Mouse (Mus musculus): ENCODE results near the gene Pygo2. TPM values are rescaled to one million over a fixed set of nuclear protein-coding genes. Genes with fewer than 3 reads are reported as not detected.

Gene Pygo2
- polyA plus RNA-seq, 1 experiment from 2014 or later, result 43.5 TPM

GRCm38 (mm10) chr3:89417840-89418169 lies 12.2 kb upstream of the Pygo2 start:
- peak overlapping the region; percentile 71 for H3K4me3 ChIP-seq (replicated peaks)
- H3K27ac ChIP-seq, result peak overlapping the region; percentile 100
- peak overlapping the region; percentile 89 for H3K4me2 ChIP-seq
- H3K36me3 ChIP-seq, result peaks cover 36% of the 10 kb centered on the region
- no peaks in the 10 kb centered on the region for H3K9me3 ChIP-seq (replicated peaks)
- peaks cover 47% of the 10 kb centered on the region for H3K4me1 ChIP-seq
- H3K27me3 ChIP-seq, result no peaks in the 10 kb centered on the region
- 1% methylated on average over 20 of the region's 20 CpGs for WGBS
- H3K9ac ChIP-seq, result peak overlapping the region; percentile 54
- peak; percentile 26 for ATAC-seq (replicated peaks; ENCODE audit: low FRiP score)

GRCm38 (mm10) chr3:89418170-89418860 lies 11.7 kb upstream of the Pygo2 start, which contains the start of the genes Cks1b and Shc1:
TSS of gene Cks1b (minus strand) at chr3:89418383.
TSS of gene Shc1 (plus strand) at chr3:89418443.
- H3K9me3 ChIP-seq (replicated peaks), result no peaks in the 10 kb centered on the region
- peak within 1 kb of the TSS; percentile 89 for H3K4me2 ChIP-seq
- peak; percentile 93 for ATAC-seq (replicated peaks; ENCODE audit: low FRiP score)
- WGBS, result under 1% methylated on average over 39 of the region's 39 CpGs
- peak within 1 kb of the TSS; percentile 60 for H3K9ac ChIP-seq
- peaks cover 52% of the 10 kb centered on the region for H3K4me1 ChIP-seq
- no peaks in the 10 kb centered on the region for H3K27me3 ChIP-seq
- H3K36me3 ChIP-seq, result peaks cover 32% of the 10 kb centered on the region
- peak within 1 kb of the TSS; percentile 71 for H3K4me3 ChIP-seq (replicated peaks)
- peak within 1 kb of the TSS; percentile 100 for H3K27ac ChIP-seq

- H3K27ac ChIP-seq, result peak overlapping the region; percentile 100
- ATAC-seq (replicated peaks; ENCODE audit: low FRiP score), result peak; percentile 31
- under 1% methylated on average over 16 of the region's 16 CpGs for WGBS
- peak overlapping the region; percentile 71 for H3K4me3 ChIP-seq (replicated peaks)
- peak overlapping the region; percentile 60 for H3K9ac ChIP-seq
- no peaks in the 10 kb centered on the region for H3K27me3 ChIP-seq
- H3K4me2 ChIP-seq, result peak overlapping the region; percentile 89
- H3K9me3 ChIP-seq (replicated peaks), result no peaks in the 10 kb centered on the region
- H3K36me3 ChIP-seq, result peaks cover 30% of the 10 kb centered on the region
- peaks cover 57% of the 10 kb centered on the region for H3K4me1 ChIP-seq
These were observed 11.2 kb upstream of the Pygo2 start for GRCm38 (mm10) chr3:89418861-89419250.

GRCm38 (mm10) chr3:89419571-89419970 lies 10.4 kb upstream of the Pygo2 start:
- Histone ChIP-seq H3K4me2 (peak overlapping the region; percentile 89), H3K4me3 (replicated peaks) (peak overlapping the region; percentile 71), H3K27ac (peak overlapping the region; percentile 100), H3K27me3 (no peaks in the 10 kb centered on the region), H3K36me3 (peaks cover 30% of the 10 kb centered on the region), H3K4me1 (peaks cover 64% of the 10 kb centered on the region), H3K9me3 (replicated peaks) (no peaks in the 10 kb centered on the region), H3K9ac (peak overlapping the region; percentile 60)
- ATAC-seq (replicated peaks; ENCODE audit: low FRiP score), result no peak
- 1% methylated on average over 9 of the region's 9 CpGs for whole genome bisulfite sequencing

- Histone ChIP-seq H3K9me3 (replicated peaks) (no peaks in the 10 kb centered on the region), H3K4me1 (peaks cover 68% of the 10 kb centered on the region), H3K4me2 (peak overlapping the region; percentile 89), H3K27me3 (no peaks in the 10 kb centered on the region), H3K36me3 (peaks cover 30% of the 10 kb centered on the region), H3K9ac (peak overlapping the region; percentile 60), H3K4me3 (replicated peaks) (peak overlapping the region; percentile 71), H3K27ac (peak overlapping the region; percentile 100)
- WGBS, result 9% methylated on average over 3 of the region's 3 CpGs
- ATAC-seq (replicated peaks; ENCODE audit: low FRiP score), result no peak
These were observed 10.0 kb upstream of the Pygo2 start for GRCm38 (mm10) chr3:89419981-89420380.

GRCm38 (mm10) chr3:89420421-89420820 lies 9.6 kb upstream of the Pygo2 start:
- H3K4me1 ChIP-seq, result peaks cover 72% of the 10 kb centered on the region
- H3K36me3 ChIP-seq, result peaks cover 30% of the 10 kb centered on the region
- H3K9me3 ChIP-seq (replicated peaks), result no peaks in the 10 kb centered on the region
- H3K9ac ChIP-seq, result 0 out of 2 replicates have a peak overlapping the region, but pooled peaks have one; percentile 64
- no peaks in the 10 kb centered on the region for H3K27me3 ChIP-seq
- no peak for ATAC-seq (replicated peaks; ENCODE audit: low FRiP score)
- 44% methylated on average over 2 of the region's 2 CpGs for WGBS
- peak overlapping the region; percentile 100 for H3K27ac ChIP-seq
- H3K4me3 ChIP-seq (replicated peaks), result peak overlapping the region; percentile 71
- H3K4me2 ChIP-seq, result peak overlapping the region; percentile 89

- WGBS, result under 1% methylated on average over 11 of the region's 11 CpGs
- Histone ChIP-seq H3K4me1 (peaks cover 71% of the 10 kb centered on the region), H3K4me3 (replicated peaks) (peak overlapping the region; percentile 71), H3K9me3 (replicated peaks) (no peaks in the 10 kb centered on the region), H3K36me3 (peaks cover 30% of the 10 kb centered on the region), H3K27me3 (no peaks in the 10 kb centered on the region), H3K9ac (peak overlapping the region; percentile 64), H3K4me2 (peak overlapping the region; percentile 89), H3K27ac (peak overlapping the region; percentile 100)
- peak; percentile 78 for ATAC-seq (replicated peaks; ENCODE audit: low FRiP score)
These were observed 8.8 kb upstream of the Pygo2 start for GRCm38 (mm10) chr3:89421002-89421774.

GRCm38 (mm10) chr3:89421810-89422473 lies 8.1 kb upstream of the Pygo2 start:
- Histone ChIP-seq H3K36me3 (peaks cover 34% of the 10 kb centered on the region), H3K9ac (peak overlapping the region; percentile 64), H3K4me3 (replicated peaks) (peak overlapping the region; percentile 71), H3K9me3 (replicated peaks) (no peaks in the 10 kb centered on the region), H3K27me3 (no peaks in the 10 kb centered on the region), H3K27ac (peak overlapping the region; percentile 100), H3K4me2 (peak overlapping the region; percentile 89), H3K4me1 (peaks cover 63% of the 10 kb centered on the region)
- 2% methylated on average over 22 of the region's 22 CpGs for WGBS
- ATAC-seq (replicated peaks; ENCODE audit: low FRiP score), result no peak

- WGBS, result 53% methylated on average over 6 of the region's 6 CpGs
- Histone ChIP-seq H3K4me3 (replicated peaks) (peak overlapping the region; percentile 71), H3K4me2 (peak overlapping the region; percentile 89), H3K4me1 (peaks cover 60% of the 10 kb centered on the region), H3K9me3 (replicated peaks) (no peaks in the 10 kb centered on the region), H3K27me3 (no peaks in the 10 kb centered on the region), H3K36me3 (peaks cover 42% of the 10 kb centered on the region), H3K9ac (peak overlapping the region; percentile 64; the same call in 1 of the 2 replicates), H3K27ac (0 out of 2 replicates have a peak overlapping the region, but pooled peaks have one; percentile 100)
- no peak for ATAC-seq (replicated peaks; ENCODE audit: low FRiP score)
These were observed 7.3 kb upstream of the Pygo2 start for GRCm38 (mm10) chr3:89422556-89423205.

GRCm38 (mm10) chr3:89424416-89425140 lies 5.4 kb upstream of the Pygo2 start:
- Histone ChIP-seq H3K9ac (no peak overlapping the region), H3K27me3 (no peaks in the 10 kb centered on the region), H3K36me3 (peaks cover 52% of the 10 kb centered on the region), H3K27ac (peak overlapping the region; percentile 32; the same call in 1 of the 2 replicates), H3K4me3 (replicated peaks) (no peak overlapping the region), H3K9me3 (replicated peaks) (no peaks in the 10 kb centered on the region), H3K4me1 (peaks cover 57% of the 10 kb centered on the region), H3K4me2 (no peak overlapping the region)
- ATAC-seq (replicated peaks; ENCODE audit: low FRiP score), result no peak
- 67% methylated on average over 5 of the region's 5 CpGs for WGBS

GRCm38 (mm10) chr3:89425141-89425525 lies 4.9 kb upstream of the Pygo2 start:
- Histone ChIP-seq H3K27me3 (no peaks in the 10 kb centered on the region), H3K4me1 (peaks cover 52% of the 10 kb centered on the region), H3K9me3 (replicated peaks) (no peaks in the 10 kb centered on the region), H3K9ac (no peak overlapping the region), H3K27ac (peak overlapping the region; percentile 32; the same call in 1 of the 2 replicates), H3K36me3 (peaks cover 52% of the 10 kb centered on the region), H3K4me2 (no peak overlapping the region), H3K4me3 (replicated peaks) (no peak overlapping the region)
- 66% methylated on average over 5 of the region's 5 CpGs for WGBS
- ATAC-seq (replicated peaks; ENCODE audit: low FRiP score), result no peak

Data from kidney, embryonic 15.5 days (tissue).